Mouse (Mus musculus): ENCODE data around the gene Gm436. TPM values are rescaled to one million over a fixed set of nuclear protein-coding genes. Genes with fewer than 3 reads are reported as not detected.

Gene Gm436
- polyA plus RNA-seq (2015; fragmentation: Nextera tagmentation; extraction: Ambion mirVana), result not detected in 2 replicates

- H3K4me2 ChIP-seq (ENCODE audit: low read length), result no peak within 1 kb of the TSS
- WGBS, result 59% methylated on average over 2 of the region's 2 CpGs
- no peaks in the 10 kb centered on the region for H3K36me3 ChIP-seq (ENCODE audit: control insufficient read depth, insufficient read depth, low read length)
- no peak within 1 kb of the TSS for H3K27ac ChIP-seq (ENCODE audit: low read length)
- H3K9me3 ChIP-seq (replicated peaks; ENCODE audit: control insufficient read depth, low read length, poor library complexity, severe bottlenecking), result peaks cover 14% of the 10 kb centered on the region
- H3K9ac ChIP-seq (ENCODE audit: low read depth, low read length), result no peak within 1 kb of the TSS
- H3K4me1 ChIP-seq (ENCODE audit: control insufficient read depth, insufficient read depth, low read length), result no peaks in the 10 kb centered on the region
- no peaks in the 10 kb centered on the region for H3K27me3 ChIP-seq (ENCODE audit: control insufficient read depth, insufficient read depth, low read depth, low read length)
- H3K4me3 ChIP-seq (ENCODE audit: low read depth, low read length), result no peak within 1 kb of the TSS
- ATAC-seq, result no peak
Measured at GRCm38 (mm10) chr4:144686268-144686667, at the start of gene Gm436. TSS of gene Gm436 (minus strand) at chr4:144686368.

- ATAC-seq, result no peak
- WGBS, result 93% methylated on average over 1 of the region's 1 CpGs
- no peaks in the 10 kb centered on the region for H3K36me3 ChIP-seq (ENCODE audit: control insufficient read depth, insufficient read depth, low read length)
- H3K4me3 ChIP-seq (ENCODE audit: low read depth, low read length), result no peak within 1 kb of the TSS
- H3K27me3 ChIP-seq (ENCODE audit: control insufficient read depth, insufficient read depth, low read depth, low read length), result no peaks in the 10 kb centered on the region
- H3K27ac ChIP-seq (ENCODE audit: low read length), result no peak within 1 kb of the TSS
- H3K9me3 ChIP-seq (replicated peaks; ENCODE audit: control insufficient read depth, low read length, poor library complexity, severe bottlenecking), result peaks cover 12% of the 10 kb centered on the region
- H3K4me2 ChIP-seq (ENCODE audit: low read length), result no peak within 1 kb of the TSS
- H3K4me1 ChIP-seq (ENCODE audit: control insufficient read depth, insufficient read depth, low read length), result no peaks in the 10 kb centered on the region
- no peak within 1 kb of the TSS for H3K9ac ChIP-seq (ENCODE audit: low read depth, low read length)
Measured at GRCm38 (mm10) chr4:144721304-144721703, 35.1 kb upstream of the Gm436 start, which contains the start of gene Gm13178. TSS of gene Gm13178 (minus strand) at chr4:144721404.

GRCm38 (mm10) chr4:144719691-144720090 is 33.5 kb upstream of the Gm436 start:
- Histone ChIP-seq H3K27ac (ENCODE audit: low read length) (no peak overlapping the region), H3K9ac (ENCODE audit: low read depth, low read length) (no peak overlapping the region), H3K4me1 (ENCODE audit: control insufficient read depth, insufficient read depth, low read length) (no peaks in the 10 kb centered on the region), H3K4me3 (ENCODE audit: low read depth, low read length) (no peak overlapping the region), H3K9me3 (replicated peaks; ENCODE audit: control insufficient read depth, low read length, poor library complexity, severe bottlenecking) (peaks cover 17% of the 10 kb centered on the region), H3K4me2 (ENCODE audit: low read length) (no peak overlapping the region), H3K36me3 (ENCODE audit: control insufficient read depth, insufficient read depth, low read length) (no peaks in the 10 kb centered on the region), H3K27me3 (ENCODE audit: control insufficient read depth, insufficient read depth, low read depth, low read length) (no peaks in the 10 kb centered on the region)
- no peak for ATAC-seq
- WGBS, result 84% methylated on average over 1 of the region's 1 CpGs

- 80% methylated on average over 1 of the region's 1 CpGs for WGBS
- Histone ChIP-seq H3K9ac (ENCODE audit: low read depth, low read length) (no peak overlapping the region), H3K4me3 (ENCODE audit: low read depth, low read length) (no peak overlapping the region), H3K9me3 (replicated peaks; ENCODE audit: control insufficient read depth, low read length, poor library complexity, severe bottlenecking) (peaks cover 17% of the 10 kb centered on the region), H3K36me3 (ENCODE audit: control insufficient read depth, insufficient read depth, low read length) (no peaks in the 10 kb centered on the region), H3K4me2 (ENCODE audit: low read length) (no peak overlapping the region), H3K27me3 (ENCODE audit: control insufficient read depth, insufficient read depth, low read depth, low read length) (no peaks in the 10 kb centered on the region), H3K27ac (ENCODE audit: low read length) (no peak overlapping the region), H3K4me1 (ENCODE audit: control insufficient read depth, insufficient read depth, low read length) (no peaks in the 10 kb centered on the region)
- ATAC-seq, result no peak
Measured at GRCm38 (mm10) chr4:144718288-144718687, 32.1 kb upstream of the Gm436 start.

GRCm38 (mm10) chr4:144638263-144638662 is 47.9 kb downstream of the Gm436 start:
- H3K4me2 ChIP-seq (ENCODE audit: low read length), result no peak overlapping the region
- H3K27ac ChIP-seq (ENCODE audit: low read length), result no peak overlapping the region
- no peak for ATAC-seq
- H3K27me3 ChIP-seq (ENCODE audit: control insufficient read depth, insufficient read depth, low read depth, low read length), result no peaks in the 10 kb centered on the region
- H3K9me3 ChIP-seq (replicated peaks; ENCODE audit: control insufficient read depth, low read length, poor library complexity, severe bottlenecking), result peaks cover 30% of the 10 kb centered on the region
- H3K36me3 ChIP-seq (ENCODE audit: control insufficient read depth, insufficient read depth, low read length), result no peaks in the 10 kb centered on the region
- H3K9ac ChIP-seq (ENCODE audit: low read depth, low read length), result no peak overlapping the region
- no peaks in the 10 kb centered on the region for H3K4me1 ChIP-seq (ENCODE audit: control insufficient read depth, insufficient read depth, low read length)
- H3K4me3 ChIP-seq (ENCODE audit: low read depth, low read length), result no peak overlapping the region

Other genes with a start within 250 kb of the Gm436 start
- 0.38 TPM in 1 of 2 replicates, not detected in the other for gene 1700012P22Rik, start 247.6 kb downstream of the Gm436 start, polyA plus RNA-seq (2015; fragmentation: Nextera tagmentation; extraction: Ambion mirVana)
- not detected in 2 replicates for gene Gm9944, start 233.1 kb downstream of the Gm436 start, polyA plus RNA-seq (2015; fragmentation: Nextera tagmentation; extraction: Ambion mirVana)
- not detected in 2 replicates for gene Aadacl3, start 222.6 kb downstream of the Gm436 start, polyA plus RNA-seq (2015; fragmentation: Nextera tagmentation; extraction: Ambion mirVana)
- not detected in 2 replicates for gene 9430007A20Rik, start 166.5 kb downstream of the Gm436 start, polyA plus RNA-seq (2015; fragmentation: Nextera tagmentation; extraction: Ambion mirVana)
- not detected in 2 replicates for gene Gm13124, start 121.2 kb downstream of the Gm436 start, polyA plus RNA-seq (2015; fragmentation: Nextera tagmentation; extraction: Ambion mirVana)
- gene Aadacl4, start 72.7 kb downstream of the Gm436 start, polyA plus RNA-seq (2015; fragmentation: Nextera tagmentation; extraction: Ambion mirVana), result not detected in 2 replicates
- gene Gm13178, start 35.0 kb upstream of the Gm436 start, polyA plus RNA-seq (2015; fragmentation: Nextera tagmentation; extraction: Ambion mirVana), result not detected in 2 replicates
- gene Gm438, start 100.2 kb upstream of the Gm436 start, polyA plus RNA-seq (2015; fragmentation: Nextera tagmentation; extraction: Ambion mirVana), result not detected in 2 replicates
- 27.4 and 41.6 TPM in 2 replicates for gene Dhrs3, start 206.5 kb upstream of the Gm436 start, polyA plus RNA-seq (2015; fragmentation: Nextera tagmentation; extraction: Ambion mirVana)

Measured in midbrain, embryonic 16.5 days (tissue).